ENCODE assay signal across 8 mouse cellular contexts in the genomic region with DNA sequence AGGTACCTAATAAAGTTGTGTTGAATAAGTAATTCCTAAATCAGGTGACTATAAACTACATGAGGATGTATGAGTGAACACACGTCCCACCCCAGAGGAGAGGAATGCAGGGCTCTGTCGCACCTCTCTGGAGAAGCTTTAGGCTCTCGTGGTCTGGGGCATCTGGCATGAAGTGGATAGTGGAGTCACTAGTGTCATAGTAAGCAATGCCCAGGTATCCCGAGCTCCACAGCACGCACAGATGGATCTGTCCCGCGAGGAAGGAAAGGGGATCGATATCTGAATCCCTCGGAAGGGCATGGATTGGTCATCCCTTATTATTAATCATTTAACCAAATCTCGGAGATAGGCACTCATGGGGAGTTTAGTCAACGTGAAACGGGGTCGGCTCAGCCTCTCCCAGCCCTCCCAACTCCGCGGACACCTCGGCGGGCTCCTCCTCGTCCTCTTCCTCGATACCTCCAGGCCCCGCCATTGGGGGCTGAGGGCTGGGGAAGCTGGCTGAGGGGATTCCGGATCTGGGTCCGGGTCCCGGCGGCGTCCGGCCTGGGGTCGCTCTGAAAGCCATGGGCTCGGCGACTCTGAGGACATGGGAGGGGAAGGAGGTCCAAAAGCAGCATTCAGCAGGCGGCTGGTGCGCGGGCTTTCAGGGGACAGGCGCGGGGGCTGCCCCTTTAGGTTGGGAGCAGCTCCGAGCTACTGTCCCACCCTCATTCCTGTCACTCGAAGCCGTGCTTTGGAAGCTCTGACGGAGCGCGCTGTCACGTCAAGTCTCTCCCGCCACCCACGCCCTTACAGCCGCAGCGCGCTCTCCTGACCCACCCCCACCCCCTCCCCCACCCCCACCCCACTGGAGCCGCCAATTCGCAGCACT. TPM values are rescaled to one million over a fixed set of nuclear protein-coding genes. Genes with fewer than 3 reads are reported as not detected.
A peak's percentile ranks its signal among the peaks of the same experiment; 100 is the strongest.
DNase-seq lines count a peak whose midpoint lies in the region; ATAC-seq and TF ChIP-seq lines count a peak whose summit lies in the region.

No protein-coding gene starts in this region.

- H3K36me3 ChIP-seq in kidney, embryonic 14.5 days (ENCODE audit: control insufficient read depth, insufficient read depth, low read length), result no peaks in the 10 kb centered on the region
- no peaks in the 10 kb centered on the region for H3K36me3 ChIP-seq in hindbrain, embryonic 11.5 days (ENCODE audit: control insufficient read depth, insufficient read depth, low read length)
- no peaks in the 10 kb centered on the region for H3K36me3 ChIP-seq in midbrain, embryonic 10.5 days

- H3K4me1 ChIP-seq in kidney, embryonic 14.5 days (ENCODE audit: control insufficient read depth, insufficient read depth, low read length), result peaks cover 31% of the 10 kb centered on the region
- H3K4me1 ChIP-seq in bone marrow macrophage, adult 2 months (ENCODE audit: control insufficient read depth, insufficient read depth, low read length), result peaks cover 50% of the 10 kb centered on the region
- H3K4me1 ChIP-seq in hindbrain, embryonic 11.5 days (replicated peaks; ENCODE audit: control insufficient read depth, insufficient read depth, low read length), result no peaks in the 10 kb centered on the region; the same call in 1 of the 2 replicates
- H3K4me1 ChIP-seq in midbrain, embryonic 10.5 days, result peaks cover 75% of the 10 kb centered on the region

- H3K9ac ChIP-seq in kidney, embryonic 14.5 days (ENCODE audit: low read depth, low read length), result peak overlapping the region; percentile 89
- H3K9ac ChIP-seq in hindbrain, embryonic 11.5 days (ENCODE audit: low read depth, low read length), result peak overlapping the region; percentile 76

- no peaks in the 10 kb centered on the region for H3K9me3 ChIP-seq in kidney, embryonic 14.5 days (ENCODE audit: control insufficient read depth, low read length)
- H3K9me3 ChIP-seq in hindbrain, embryonic 11.5 days (ENCODE audit: control insufficient read depth, low read length), result no peaks in the 10 kb centered on the region
- H3K9me3 ChIP-seq in midbrain, embryonic 10.5 days (replicated peaks), result no peaks in the 10 kb centered on the region

- H3K4me3 ChIP-seq in kidney, embryonic 14.5 days (ENCODE audit: low read length), result peak overlapping the region; percentile 62
- peak overlapping the region; percentile 65 for H3K4me3 ChIP-seq in bone marrow macrophage, adult 2 months (ENCODE audit: insufficient read depth, low read length)
- H3K4me3 ChIP-seq in hindbrain, embryonic 11.5 days (ENCODE audit: low read depth, low read length), result peak overlapping the region; percentile 49
- peak overlapping the region; percentile 72 for H3K4me3 ChIP-seq in midbrain, embryonic 10.5 days

- no peak for TF ChIP-seq CTCF in bone marrow macrophage, adult 2 months (IDR thresholded peaks at IDR 0.05; ENCODE audit: low read depth, low read length)

- WGBS in kidney, embryonic 14.5 days, result 3% methylated on average over 47 of the region's 48 CpGs
- 5% methylated on average over 39 of the region's 48 CpGs for WGBS in hindbrain, embryonic 11.5 days
- 5% methylated on average over 48 of the region's 48 CpGs for WGBS in midbrain, embryonic 10.5 days

- TF ChIP-seq POLR2A in bone marrow macrophage, adult 2 months (IDR thresholded peaks at IDR 0.05; ENCODE audit: borderline replicate concordance, low read depth, low read length), result no peak

- peak overlapping the region; percentile 88 for H3K27ac ChIP-seq in kidney, embryonic 14.5 days (ENCODE audit: low read depth, low read length)
- peak overlapping the region; percentile 85 for H3K27ac ChIP-seq in bone marrow macrophage, adult 2 months (ENCODE audit: insufficient read depth, low read depth, low read length)
- peak overlapping the region; percentile 70 for H3K27ac ChIP-seq in hindbrain, embryonic 11.5 days (ENCODE audit: low read depth, low read length)
- H3K27ac ChIP-seq in midbrain, embryonic 10.5 days (replicated peaks), result peak overlapping the region; percentile 97

- no peaks in the 10 kb centered on the region for H3K27me3 ChIP-seq in kidney, embryonic 14.5 days (ENCODE audit: control insufficient read depth, insufficient read depth, low read length)
- no peaks in the 10 kb centered on the region for H3K27me3 ChIP-seq in hindbrain, embryonic 11.5 days (ENCODE audit: control insufficient read depth, insufficient read depth, low read length)
- H3K27me3 ChIP-seq in midbrain, embryonic 10.5 days (ENCODE audit: low read depth, poor library complexity, severe bottlenecking), result 0 out of 2 replicates have a peak, but pooled peaks cover 4% of the 10 kb centered on the region

- DNase-seq in kidney, postnatal 14 days, result no peak
- DNase-seq in hindbrain, embryonic 11.5 days (ENCODE audit: low spot score), result no peak
- no peak for DNase-seq in midbrain, embryonic 10.5 days (ENCODE audit: low spot score)
- DNase-seq in right cerebral cortex, adult 18-20 months, result no peak
- no peak for DNase-seq in cerebellum, adult 11-12 months
- DNase-seq in layer of hippocampus, adult 9-11 months, result no peak

- no peak; the same call in 1 of the 2 replicates for ATAC-seq in kidney, embryonic 14.5 days (ENCODE audit: low FRiP score, low TSS enrichment)
- ATAC-seq in hindbrain, embryonic 11.5 days (ENCODE audit: low FRiP score), result peak; percentile 73

- H3K4me2 ChIP-seq in kidney, embryonic 14.5 days (replicated peaks; ENCODE audit: low read depth, low read length), result peak overlapping the region; percentile 98
- H3K4me2 ChIP-seq in hindbrain, embryonic 11.5 days (replicated peaks; ENCODE audit: low read depth, low read length), result peak overlapping the region; percentile 92

RNA-seq across cellular contexts. Expression of gene Msh5, which starts 0.5 kb away (rescaled TPM):
- 4.9 and 5.9 TPM in 2 replicates for polyA plus RNA-seq in kidney, embryonic 14.5 days (2014; fragmentation: Nextera tagmentation; extraction: Ambion mirVana)
- polyA plus RNA-seq in bone marrow macrophage, adult 2 months (2012; ENCODE audit: insufficient read depth, insufficient read length, missing spikeins), result 2.4 and 3.2 TPM in 2 replicates
- polyA plus RNA-seq in hindbrain, embryonic 11.5 days (2014; fragmentation: Nextera tagmentation; extraction: Ambion mirVana), result 3.1 and 4.2 TPM in 2 replicates
- 5.4 and 6.3 TPM in 2 replicates for polyA plus RNA-seq in midbrain, embryonic 10.5 days (2016; fragmentation: Nextera tagmentation; extraction: Ambion mirVana)

RNA-seq across cellular contexts. Expression of gene Clic1, which starts 3.7 kb away (rescaled TPM):
- polyA plus RNA-seq in kidney, embryonic 14.5 days (2014; fragmentation: Nextera tagmentation; extraction: Ambion mirVana), result 72.1 and 172 TPM in 2 replicates
- polyA plus RNA-seq in bone marrow macrophage, adult 2 months (2012; ENCODE audit: insufficient read depth, insufficient read length, missing spikeins), result 357 and 381 TPM in 2 replicates
- 45.6 and 85.1 TPM in 2 replicates for polyA plus RNA-seq in hindbrain, embryonic 11.5 days (2014; fragmentation: Nextera tagmentation; extraction: Ambion mirVana)
- polyA plus RNA-seq in midbrain, embryonic 10.5 days (2016; fragmentation: Nextera tagmentation; extraction: Ambion mirVana), result 216 and 217 TPM in 2 replicates

RNA-seq across cellular contexts. Expression of gene Ddah2, which starts 12.8 kb away (rescaled TPM):
- 355 and 422 TPM in 2 replicates for polyA plus RNA-seq in kidney, embryonic 14.5 days (2014; fragmentation: Nextera tagmentation; extraction: Ambion mirVana)
- 9.0 and 10.9 TPM in 2 replicates for polyA plus RNA-seq in bone marrow macrophage, adult 2 months (2012; ENCODE audit: insufficient read depth, insufficient read length, missing spikeins)
- 614 and 636 TPM in 2 replicates for polyA plus RNA-seq in hindbrain, embryonic 11.5 days (2014; fragmentation: Nextera tagmentation; extraction: Ambion mirVana)
- 527 and 597 TPM in 2 replicates for polyA plus RNA-seq in midbrain, embryonic 10.5 days (2016; fragmentation: Nextera tagmentation; extraction: Ambion mirVana)

RNA-seq across cellular contexts. Expression of gene Sapcd1, which starts 18.2 kb away (rescaled TPM):
- polyA plus RNA-seq in kidney, embryonic 14.5 days (2014; fragmentation: Nextera tagmentation; extraction: Ambion mirVana), result 6.6 and 10.9 TPM in 2 replicates
- not detected in 2 replicates for polyA plus RNA-seq in bone marrow macrophage, adult 2 months (2012; ENCODE audit: insufficient read depth, insufficient read length, missing spikeins)
- 3.0 and 4.0 TPM in 2 replicates for polyA plus RNA-seq in hindbrain, embryonic 11.5 days (2014; fragmentation: Nextera tagmentation; extraction: Ambion mirVana)
- 7.1 and 7.7 TPM in 2 replicates for polyA plus RNA-seq in midbrain, embryonic 10.5 days (2016; fragmentation: Nextera tagmentation; extraction: Ambion mirVana)

RNA-seq across cellular contexts. Expression of gene Ly6g6c, which starts 19.1 kb away (rescaled TPM):
- polyA plus RNA-seq in kidney, embryonic 14.5 days (2014; fragmentation: Nextera tagmentation; extraction: Ambion mirVana), result 0.20 and 0.30 TPM in 2 replicates
- not detected in 2 replicates for polyA plus RNA-seq in bone marrow macrophage, adult 2 months (2012; ENCODE audit: insufficient read depth, insufficient read length, missing spikeins)
- polyA plus RNA-seq in hindbrain, embryonic 11.5 days (2014; fragmentation: Nextera tagmentation; extraction: Ambion mirVana), result 0.19 TPM in 1 of 2 replicates, not detected in the other
- polyA plus RNA-seq in midbrain, embryonic 10.5 days (2016; fragmentation: Nextera tagmentation; extraction: Ambion mirVana), result 0.17 TPM in 2 replicates

Comparison
In these comparisons a context has a peak if more than half of its experiments do, and no peak if none do; other contexts are left out.
1. RNA of gene Ddah2, which starts 12.8 kb away (polyA plus RNA-seq): 614 to 636 TPM in hindbrain, embryonic 11.5 days, 527 to 597 TPM in midbrain, embryonic 10.5 days and 355 to 422 TPM in kidney, embryonic 14.5 days; 9.0 to 10.9 TPM in bone marrow macrophage, adult 2 months; every median in the first group is over 10 times any median in the second.
2. Peak in every context shown above with its lines, with median percentiles within 50 percentile points of each other: H3K27ac ChIP-seq and H3K4me3 ChIP-seq.